In genomic region chr10:80247849-80248248, GRCm38 (mm10) we compare ENCODE assay signal across 9 mouse cellular contexts. TPM values are rescaled to one million over a fixed set of nuclear protein-coding genes. Genes with fewer than 3 reads are reported as not detected.
DNase-seq lines count a peak whose midpoint lies in the region; ATAC-seq and TF ChIP-seq lines count a peak whose summit lies in the region.
"Had no signal": no experiment of that assay in that cellular context is flagged by ENCODE, and none has a peak within 500 bp of the region (broad histone marks: within the 10 kb centered on the region; RNA-seq: fewer than 3 reads in every experiment).

No protein-coding gene starts in this region.

- no peaks in the 10 kb centered on the region for H3K27me3 ChIP-seq in heart, postnatal 0 days (ENCODE audit: control insufficient read depth, insufficient read depth, low read length)
- H3K27me3 ChIP-seq in limb, embryonic 11.5 days (ENCODE audit: control insufficient read depth, insufficient read depth, low read length) = no peaks in the 10 kb centered on the region

- no peak for ATAC-seq in heart, postnatal 0 days (ENCODE audit: insufficient read depth, low read depth)
- ATAC-seq in limb, embryonic 11.5 days (ENCODE audit: insufficient number of reproducible peaks, low FRiP score, low TSS enrichment, low read depth) = no peak

- peak; percentile 53 for TF ChIP-seq CTCF in heart, postnatal 0 days (IDR thresholded peaks at IDR 0.05; ENCODE audit: low read depth)

- DNase-seq in heart, postnatal 0 days (ENCODE audit: low spot score) = peak; percentile 46
- no peak for DNase-seq in heart, postnatal 4 days
- peak; percentile 85 for DNase-seq in 416B (ENCODE audit: low read depth)
- peak; percentile 27 for DNase-seq in Muller cell, postnatal 12 days (ENCODE audit: inconsistent ontology term)
- peak; percentile 42 for DNase-seq in limb, embryonic 11.5 days (ENCODE audit: low spot score)
- DNase-seq in ovary, adult 18-20 months (ENCODE audit: low spot score) = no peak
- DNase-seq in right cerebral cortex, postnatal 14 days = no peak
- no peak for DNase-seq in gastrocnemius, postnatal 4 days (ENCODE audit: low spot score in 2 of 2)
- DNase-seq: adrenal gland, adult 2 months had no signal

- H3K4me2 ChIP-seq in heart, postnatal 0 days (ENCODE audit: low read depth, low read length) = no peak overlapping the region
- H3K4me2 ChIP-seq in limb, embryonic 11.5 days (ENCODE audit: low read depth, severe bottlenecking) = no peak overlapping the region

- H3K9ac ChIP-seq in heart, postnatal 0 days (replicated peaks; ENCODE audit: low read depth, low read length) = no peak overlapping the region
- no peak overlapping the region for H3K9ac ChIP-seq in limb, embryonic 11.5 days (ENCODE audit: low read length)

- TF ChIP-seq EP300 in heart, postnatal 0 days (IDR thresholded peaks at IDR 0.05; ENCODE audit: low read depth) = no peak

- WGBS in heart, postnatal 0 days = 52% methylated on average over 6 of the region's 6 CpGs
- 51% methylated on average over 6 of the region's 6 CpGs for whole genome bisulfite sequencing in limb, embryonic 11.5 days

- H3K9me3 ChIP-seq in heart, postnatal 0 days (replicated peaks; ENCODE audit: control insufficient read depth, low read length) = no peaks in the 10 kb centered on the region
- no peaks in the 10 kb centered on the region for H3K9me3 ChIP-seq in limb, embryonic 11.5 days (ENCODE audit: control insufficient read depth, low read length)

- H3K27ac ChIP-seq in heart, postnatal 0 days (ENCODE audit: low read depth) = no peak overlapping the region
- no peak overlapping the region for H3K27ac ChIP-seq in limb, embryonic 11.5 days (replicated peaks; ENCODE audit: low read depth, low read length)

- H3K4me3 ChIP-seq in heart, postnatal 0 days (ENCODE audit: low read depth, low read length) = no peak overlapping the region
- no peak overlapping the region for H3K4me3 ChIP-seq in limb, embryonic 11.5 days (ENCODE audit: low read depth, low read length)

- peaks cover 7% of the 10 kb centered on the region; the same call in 1 of the 2 replicates for H3K4me1 ChIP-seq in heart, postnatal 0 days (ENCODE audit: control insufficient read depth, insufficient read depth)
- H3K4me1 ChIP-seq in limb, embryonic 11.5 days (ENCODE audit: control insufficient read depth, insufficient read depth, low read length) = peaks cover 5% of the 10 kb centered on the region

- peaks cover 21% of the 10 kb centered on the region for H3K36me3 ChIP-seq in heart, postnatal 0 days (replicated peaks; ENCODE audit: control insufficient read depth, insufficient read depth, low read length)
- H3K36me3 ChIP-seq in limb, embryonic 11.5 days (ENCODE audit: control insufficient read depth, insufficient read depth, low read length) = peaks cover 5% of the 10 kb centered on the region

RNA-seq across cellular contexts. Expression of gene Ndufs7, which starts 1.1 kb away (rescaled TPM):
- total RNA-seq in heart, postnatal 0 days (2014; rRNA removed; ENCODE audit: low replicate concordance) = 838 and 847 TPM in 2 replicates
- 1,203 and 1,284 TPM in 2 replicates for polyA plus RNA-seq in heart, postnatal 0 days (2015; fragmentation: Nextera tagmentation; extraction: Ambion mirVana)
- total RNA-seq in heart, postnatal 4 days (2021) = 100 to 1,000 TPM; 480 to 520 TPM
- polyA plus RNA-seq in limb, embryonic 11.5 days (2014; fragmentation: Nextera tagmentation; extraction: Ambion mirVana) = 266 and 281 TPM in 2 replicates
- 100 to 1,000 TPM; 327 to 331 TPM for total RNA-seq in gastrocnemius, postnatal 4 days (2021)

RNA-seq across cellular contexts. Expression of gene Gamt, which starts 13.0 kb away (rescaled TPM):
- 27.2 and 27.7 TPM in 2 replicates for total RNA-seq in heart, postnatal 0 days (2014; rRNA removed; ENCODE audit: low replicate concordance)
- 22.8 and 25.7 TPM in 2 replicates for polyA plus RNA-seq in heart, postnatal 0 days (2015; fragmentation: Nextera tagmentation; extraction: Ambion mirVana)
- 10 to 100 TPM; 18.5 to 23.4 TPM for total RNA-seq in heart, postnatal 4 days (2021)
- polyA plus RNA-seq in limb, embryonic 11.5 days (2014; fragmentation: Nextera tagmentation; extraction: Ambion mirVana) = 18.9 and 20.1 TPM in 2 replicates
- total RNA-seq in gastrocnemius, postnatal 4 days (2021) = 100 to 1,000 TPM; 446 to 545 TPM

RNA-seq across cellular contexts. Expression of gene Dazap1, which starts 13.4 kb away (rescaled TPM):
- total RNA-seq in heart, postnatal 0 days (2014; rRNA removed; ENCODE audit: low replicate concordance) = 88.9 and 96.2 TPM in 2 replicates
- 24.8 and 30.3 TPM in 2 replicates for polyA plus RNA-seq in heart, postnatal 0 days (2015; fragmentation: Nextera tagmentation; extraction: Ambion mirVana)
- total RNA-seq in heart, postnatal 4 days (2021) = 100 to 1,000 TPM; 131 to 140 TPM
- 51.7 and 55.6 TPM in 2 replicates for polyA plus RNA-seq in limb, embryonic 11.5 days (2014; fragmentation: Nextera tagmentation; extraction: Ambion mirVana)
- total RNA-seq in gastrocnemius, postnatal 4 days (2021) = 100 to 1,000 TPM in 1 of 2 experiments, 10 to 100 TPM in 1; 98.9 to 112 TPM

RNA-seq across cellular contexts. Expression of gene Mum1, which starts 21.6 kb away (rescaled TPM):
- total RNA-seq in heart, postnatal 0 days (2014; rRNA removed; ENCODE audit: low replicate concordance) = 41.4 and 59.7 TPM in 2 replicates
- polyA plus RNA-seq in heart, postnatal 0 days (2015; fragmentation: Nextera tagmentation; extraction: Ambion mirVana) = 18.4 and 22.9 TPM in 2 replicates
- total RNA-seq in heart, postnatal 4 days (2021) = 10 to 100 TPM; 22.8 to 26.7 TPM
- 84.6 and 87.1 TPM in 2 replicates for polyA plus RNA-seq in limb, embryonic 11.5 days (2014; fragmentation: Nextera tagmentation; extraction: Ambion mirVana)
- total RNA-seq in gastrocnemius, postnatal 4 days (2021) = 10 to 100 TPM; 61.3 to 61.5 TPM

RNA-seq across cellular contexts. Expression of gene Rps15, which starts 44.4 kb away (rescaled TPM):
- total RNA-seq in heart, postnatal 0 days (2014; rRNA removed; ENCODE audit: low replicate concordance) = 1,030 and 1,317 TPM in 2 replicates
- polyA plus RNA-seq in heart, postnatal 0 days (2015; fragmentation: Nextera tagmentation; extraction: Ambion mirVana) = 499 and 510 TPM in 2 replicates
- 1,000 to 10,000 TPM in 1 of 2 experiments, 100 to 1,000 TPM in 1; 949 to 1,003 TPM for total RNA-seq in heart, postnatal 4 days (2021)
- 1,071 TPM in 2 replicates for polyA plus RNA-seq in limb, embryonic 11.5 days (2014; fragmentation: Nextera tagmentation; extraction: Ambion mirVana)
- 1,000 to 10,000 TPM; 1,165 to 1,300 TPM for total RNA-seq in gastrocnemius, postnatal 4 days (2021)

Comparison
In these comparisons a context has a peak if more than half of its experiments do, and no peak if none do; other contexts are left out.
1. DNase-seq: peak in heart, postnatal 0 days (single experiment), 416B (single experiment), Muller cell, postnatal 12 days (single experiment) and limb, embryonic 11.5 days (single experiment); none in heart, postnatal 4 days (single experiment), ovary, adult 18-20 months (single experiment), right cerebral cortex, postnatal 14 days (single experiment) and gastrocnemius, postnatal 4 days (0 of 2).
2. RNA of gene Gamt, which starts 13.0 kb away (total RNA-seq): 446 to 545 TPM in gastrocnemius, postnatal 4 days; 27.2 to 27.7 TPM in heart, postnatal 0 days and 18.5 to 23.4 TPM in heart, postnatal 4 days; every median in the first group is over 10 times any median in the second.